Mouse (Mus musculus) myocyte (in vitro differentiated cells): ENCODE results near the gene Aagab. TPM values are rescaled to one million over a fixed set of nuclear protein-coding genes. Genes with fewer than 3 reads are reported as not detected.

ENCODE experiments used
- H3K27me3 ChIP-seq: one replicate; pipeline ENCODE4 v1.6.1; 2011; ENCODE audit not compliant: control insufficient read depth, insufficient read depth, insufficient read length
- H3K36me3 ChIP-seq: one replicate; pipeline ENCODE4 v1.6.1; 2011; ENCODE audit not compliant: control insufficient read depth, insufficient read depth
- H3K4me2 ChIP-seq: one replicate; pipeline ENCODE4 v1.6.1; 2011; ENCODE audit warnings: low read depth, control low read depth
- H3K4me3 ChIP-seq: one replicate; pipeline ENCODE4 v1.5.1; 2011; ENCODE audit warnings: mild to moderate bottlenecking, control low read depth, moderate library complexity
- H3K79me2 ChIP-seq: one replicate; pipeline ENCODE4 v1.6.1; 2011; ENCODE audit not compliant: control insufficient read depth, insufficient read depth
- H3ac ChIP-seq: one replicate; pipeline ENCODE4 v1.6.1; 2011; ENCODE audit not compliant: control insufficient read depth, insufficient read length
- CEBPB ChIP-seq: IDR thresholded peaks from 2 replicates; pipeline ENCODE4 v1.6.1; 2011; ENCODE audit warnings: mild to moderate bottlenecking, moderate library complexity; ENCODE audit not compliant: poor library complexity, insufficient read depth, severe bottlenecking
- E2F4 ChIP-seq: IDR thresholded peaks from one replicate; pipeline ENCODE4 v1.6.1; 2011; ENCODE audit warnings: mild to moderate bottlenecking, control low read depth, moderate library complexity; ENCODE audit not compliant: insufficient read depth
- MAX ChIP-seq: IDR thresholded peaks from one replicate; pipeline ENCODE4 v1.6.1; 2011; ENCODE audit warnings: low read depth, mild to moderate bottlenecking, control low read depth
- MYOD1 ChIP-seq, 3 experiments: IDR thresholded peaks; one replicate each; pipeline ENCODE4 v1.6.1; 2011; ENCODE audit warnings: control low read depth in 2 of 3, low read depth in 2 of 3, mild to moderate bottlenecking in 2 of 3, moderate library complexity in 1 of 3; ENCODE audit not compliant: insufficient read length in 2 of 3, control insufficient read depth in 1 of 3
- MYOG ChIP-seq, 3 experiments: IDR thresholded peaks; one replicate each; pipeline ENCODE4 v1.6.1; 2011; ENCODE audit warnings: control low read depth in 2 of 3, low read depth in 2 of 3, mild to moderate bottlenecking in 2 of 3; ENCODE audit not compliant: insufficient read length in 2 of 3, control insufficient read depth in 1 of 3, insufficient read depth in 1 of 3
- POLR2A ChIP-seq: IDR thresholded peaks from one replicate; pipeline ENCODE4 v1.6.1; 2011; ENCODE audit warnings: low read depth, mild to moderate bottlenecking, control low read depth, moderate library complexity; ENCODE audit not compliant: insufficient read length
- POLR2AphosphoS2 ChIP-seq: IDR thresholded peaks from one replicate; pipeline ENCODE4 v1.6.1; 2011; ENCODE audit warnings: low read depth, control low read depth; ENCODE audit not compliant: insufficient read length
- REST ChIP-seq: IDR thresholded peaks from one replicate; pipeline ENCODE4 v1.6.1; 2011; ENCODE audit warnings: mild to moderate bottlenecking, control low read depth, moderate library complexity; ENCODE audit not compliant: insufficient read depth, insufficient read length
- SRF ChIP-seq: IDR thresholded peaks from one replicate; pipeline ENCODE4 v1.6.1; 2011; ENCODE audit warnings: low read depth; ENCODE audit not compliant: control insufficient read depth, insufficient read length
- TCF12 ChIP-seq: IDR thresholded peaks from one replicate; pipeline ENCODE4 v1.6.1; 2011; ENCODE audit warnings: mild to moderate bottlenecking, control low read depth; ENCODE audit not compliant: poor library complexity, insufficient read depth, severe bottlenecking
- TCF3 ChIP-seq: IDR thresholded peaks from one replicate; pipeline ENCODE4 v1.6.1; 2011; ENCODE audit warnings: low read depth, control low read depth; ENCODE audit not compliant: insufficient read length
- USF1 ChIP-seq: IDR thresholded peaks from one replicate; pipeline ENCODE4 v1.6.1; 2011; ENCODE audit warnings: low read depth, mild to moderate bottlenecking, control low read depth, moderate library complexity
- polyA plus RNA-seq: library from polyadenylated mRNA; unstranded; fragments of >200 nt; fragmentation: generic; extraction: Trizol; gene quantifications from one replicate; pipeline ENCODE4 v1.2.1, GENCODE M21; 2012; ENCODE audit warnings: missing spikeins

The Aagab gene
- polyA plus RNA-seq, 1 experiment = 10.4 TPM

- TF ChIP-seq POLR2AphosphoS2 (no peak), POLR2A (no peak), TCF3 (no peak), TCF12 (no peak), E2F4 (no peak), CEBPB (no peak), REST (no peak), SRF (no peak), MYOD1 (IDR thresholded peaks at IDR 0.05; ENCODE audit: control insufficient read depth in 1 of 3, insufficient read length in 2 of 3, low read depth in 2 of 3) (no peak), MYOG (IDR thresholded peaks at IDR 0.05; ENCODE audit: control insufficient read depth in 1 of 3, insufficient read depth in 1 of 3, insufficient read length in 2 of 3, low read depth in 2 of 3) (no peak), USF1 (no peak)
- Histone ChIP-seq H3K4me3 (no peak overlapping the region), H3ac (no peak overlapping the region), H3K27me3 (no peaks in the 10 kb centered on the region), H3K36me3 (peaks cover 23% of the 10 kb centered on the region), H3K79me2 (no peaks in the 10 kb centered on the region), H3K4me2 (no peak overlapping the region)
Measured at GRCm38 (mm10) chr9:63625090-63625756, 22.8 kb downstream of the Aagab start.

DNA sequence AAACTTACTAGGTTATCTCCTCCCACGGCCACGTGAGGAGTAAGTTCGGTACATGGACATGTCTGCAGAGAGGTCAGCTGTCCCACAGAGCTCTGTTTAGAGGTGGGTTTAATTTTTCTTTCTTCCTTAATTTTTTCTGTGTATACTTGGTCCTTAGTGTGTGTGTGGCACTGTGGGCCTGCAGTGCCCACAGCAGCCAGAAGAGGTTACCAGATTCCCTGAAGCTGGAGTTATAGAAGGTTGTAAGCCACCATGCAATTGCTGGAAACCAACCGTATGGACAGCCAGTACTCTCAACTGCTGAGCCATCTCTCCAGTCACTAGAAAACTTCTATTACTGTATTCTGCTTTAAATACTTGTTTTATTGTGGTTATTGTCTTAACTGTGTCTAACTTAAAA, 29.6 kb downstream of the Aagab start:
- H3K4me3 ChIP-seq = no peak overlapping the region
- no peaks in the 10 kb centered on the region for H3K27me3 ChIP-seq
- no peak overlapping the region for H3K4me2 ChIP-seq
- TF ChIP-seq MYOG (IDR thresholded peaks at IDR 0.05; ENCODE audit: control insufficient read depth in 1 of 3, insufficient read depth in 1 of 3, insufficient read length in 2 of 3, low read depth in 2 of 3) = no peak
- no peak for TF ChIP-seq TCF12
- TF ChIP-seq POLR2AphosphoS2 = no peak
- TF ChIP-seq TCF3 = no peak
- no peak for TF ChIP-seq E2F4
- TF ChIP-seq SRF = no peak
- no peak for TF ChIP-seq MYOD1 (IDR thresholded peaks at IDR 0.05; ENCODE audit: control insufficient read depth in 1 of 3, insufficient read length in 2 of 3, low read depth in 2 of 3)
- TF ChIP-seq MAX = no peak
- TF ChIP-seq POLR2A = no peak
- TF ChIP-seq CEBPB = no peak
- no peak for TF ChIP-seq REST
- TF ChIP-seq USF1 = no peak
- H3K79me2 ChIP-seq = no peaks in the 10 kb centered on the region
- H3K36me3 ChIP-seq = peaks cover 13% of the 10 kb centered on the region
- H3ac ChIP-seq = no peak overlapping the region

DNA sequence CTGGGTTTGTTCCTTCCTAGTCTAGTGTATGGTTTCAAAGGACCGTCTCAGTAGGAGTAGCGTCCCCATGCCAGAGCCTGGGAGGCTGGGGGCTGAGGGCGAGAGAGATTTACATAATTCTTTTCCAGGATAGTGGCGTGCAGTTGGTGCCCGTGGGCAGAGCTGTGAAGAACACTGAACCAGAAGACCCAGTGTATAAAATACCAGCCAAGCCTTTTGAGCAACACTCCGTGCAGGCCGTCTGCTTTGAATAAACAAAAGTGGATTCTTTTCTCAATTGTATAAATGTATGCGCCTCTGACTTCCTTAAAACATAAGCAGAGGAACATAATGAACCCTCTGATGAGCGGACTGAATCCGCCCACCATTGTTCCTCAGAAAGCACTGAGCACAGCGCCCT, 30.5 kb downstream of the Aagab start:
- Histone ChIP-seq H3K4me3 (no peak overlapping the region), H3K79me2 (no peaks in the 10 kb centered on the region), H3K4me2 (no peak overlapping the region), H3ac (no peak overlapping the region), H3K36me3 (peaks cover 13% of the 10 kb centered on the region), H3K27me3 (no peaks in the 10 kb centered on the region)
- no peak for TF ChIP-seq POLR2AphosphoS2
- TF ChIP-seq CEBPB = no peak
- no peak for TF ChIP-seq USF1
- no peak for TF ChIP-seq SRF
- TF ChIP-seq POLR2A = no peak
- TF ChIP-seq MYOD1 (IDR thresholded peaks at IDR 0.05; ENCODE audit: control insufficient read depth in 1 of 3, insufficient read length in 2 of 3, low read depth in 2 of 3) = no peak
- TF ChIP-seq TCF3 = no peak
- no peak for TF ChIP-seq REST
- no peak for TF ChIP-seq MAX
- no peak for TF ChIP-seq MYOG (IDR thresholded peaks at IDR 0.05; ENCODE audit: control insufficient read depth in 1 of 3, insufficient read depth in 1 of 3, insufficient read length in 2 of 3, low read depth in 2 of 3)
- no peak for TF ChIP-seq E2F4
- TF ChIP-seq TCF12 = no peak

DNA sequence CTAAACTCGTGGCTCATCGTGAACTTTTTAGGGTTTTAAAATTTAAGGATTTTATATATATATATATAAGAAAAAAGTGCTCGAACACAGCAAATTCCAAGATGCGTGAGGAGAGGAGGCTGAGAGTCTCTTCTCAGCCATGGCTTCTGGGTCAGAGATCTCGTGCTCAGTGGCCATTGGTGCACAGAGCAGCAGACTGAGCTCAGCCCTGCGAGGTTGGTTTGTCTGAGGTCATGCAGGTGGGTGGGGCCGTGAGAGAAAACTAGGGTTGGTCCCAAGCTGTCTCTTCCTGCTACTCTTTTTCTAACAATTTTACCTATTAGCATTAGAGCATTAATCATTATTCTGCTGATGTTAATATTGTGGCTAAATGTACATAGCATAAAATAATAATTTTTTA, 30.9 kb downstream of the Aagab start:
- no peaks in the 10 kb centered on the region for H3K27me3 ChIP-seq
- no peak overlapping the region for H3ac ChIP-seq
- peaks cover 12% of the 10 kb centered on the region for H3K36me3 ChIP-seq
- no peak overlapping the region for H3K4me3 ChIP-seq
- no peak for TF ChIP-seq SRF
- TF ChIP-seq MYOG (IDR thresholded peaks at IDR 0.05; ENCODE audit: control insufficient read depth in 1 of 3, insufficient read depth in 1 of 3, insufficient read length in 2 of 3, low read depth in 2 of 3) = no peak
- H3K79me2 ChIP-seq = no peaks in the 10 kb centered on the region
- H3K4me2 ChIP-seq = no peak overlapping the region

GRCm38 (mm10) chr9:63636113-63636512, 33.7 kb downstream of the Aagab start:
- Histone ChIP-seq H3K36me3 (peaks cover 16% of the 10 kb centered on the region), H3K27me3 (no peaks in the 10 kb centered on the region), H3ac (no peak overlapping the region), H3K4me2 (no peak overlapping the region), H3K79me2 (no peaks in the 10 kb centered on the region), H3K4me3 (no peak overlapping the region)
- no peak for TF ChIP-seq POLR2A
- TF ChIP-seq MAX = no peak
